Mouse (Mus musculus) left cerebral cortex, postnatal 25 days (tissue): ENCODE data around the gene Nat10. TPM values are rescaled to one million over a fixed set of nuclear protein-coding genes. Genes with fewer than 3 reads are reported as not detected.
A peak's percentile ranks its signal among the peaks of the same experiment; 100 is the strongest.

Source experiments
- DNase-seq, 2 experiments: peaks; one replicate each; pipeline ENCODE4 v3.0.0; 2022; ENCODE audit warnings: low spot score in 2 of 2, mixed read lengths in 1 of 2
- intact Hi-C: fragments of 180-260 bp; cut with DNase I; formaldehyde crosslinking; loops from one replicate; pipeline ENCODE4 v1.15.1; 2025
- total RNA-seq, 2 experiments: library from RNA; stranded (reverse); gene quantifications; 2 replicates each; pipeline ENCODE4 v1.2.3; 2021

Nat10 gene
- total RNA-seq, 2 experiments from 2014 or later: 34.4 to 35.5 TPM

DNA sequence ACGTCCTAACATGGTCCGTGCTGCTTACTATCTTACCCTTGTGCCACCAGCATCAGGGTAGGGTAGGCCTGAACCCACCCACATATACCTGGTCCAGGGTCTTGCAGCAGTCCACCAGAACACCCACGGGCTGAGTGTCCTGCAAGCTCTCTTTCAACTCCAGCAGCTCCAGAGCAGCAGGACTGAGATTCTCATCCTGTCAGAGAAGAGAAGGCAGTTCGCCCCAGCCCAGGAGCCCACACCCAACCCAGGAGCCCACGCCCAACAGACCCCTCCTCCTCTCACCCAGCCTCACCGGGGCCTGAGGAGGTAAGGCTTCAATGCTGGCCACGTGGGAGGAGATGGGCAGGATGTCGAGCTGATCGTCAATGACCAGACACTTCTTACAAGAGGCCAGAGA is 13.2 kb downstream of the Nat10 start:
- intact Hi-C loops: no loop called here
- no peak for DNase-seq

GRCm38 (mm10) chr2:103746761-103747160 is 14.3 kb downstream of the Nat10 start:
- no peak for DNase-seq
- intact Hi-C loops: no loop called here

GRCm38 (mm10) chr2:103746096-103746495 is 15.0 kb downstream of the Nat10 start:
- no peak for DNase-seq
- intact Hi-C loops: no loop called here

DNA sequence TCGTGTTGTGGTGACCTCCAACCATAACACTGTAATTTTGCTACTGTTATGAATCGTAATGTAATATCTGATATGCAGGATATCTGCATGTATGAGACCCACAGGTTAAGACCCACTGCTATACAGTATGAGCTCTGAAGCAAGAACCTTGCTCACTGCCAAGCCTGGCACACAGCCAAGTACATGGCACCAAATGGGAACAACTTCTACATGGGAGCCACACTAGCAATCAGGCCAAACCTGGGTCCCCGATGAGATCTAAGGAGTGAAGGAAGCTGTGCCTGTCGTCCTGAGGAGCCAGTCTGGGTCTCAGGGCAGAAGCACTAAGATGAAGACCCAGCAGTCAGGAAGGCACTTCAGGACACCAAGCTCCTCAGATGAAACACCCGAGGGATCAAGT is 15.6 kb downstream of the Nat10 start:
- no peak for DNase-seq
- intact Hi-C loops: no loop called here

GRCm38 (mm10) chr2:103743988-103744387 is 17.1 kb downstream of the Nat10 start:
- intact Hi-C loops: no loop called here
- DNase-seq: peak; percentile 49 to 66

- intact Hi-C loops: no loop called here
- no peak for DNase-seq
Measured at GRCm38 (mm10) chr2:103743536-103743935, 17.5 kb downstream of the Nat10 start.

GRCm38 (mm10) chr2:103742821-103743220 is 18.2 kb downstream of the Nat10 start:
- no peak for DNase-seq
- intact Hi-C loops: no loop called here

DNA sequence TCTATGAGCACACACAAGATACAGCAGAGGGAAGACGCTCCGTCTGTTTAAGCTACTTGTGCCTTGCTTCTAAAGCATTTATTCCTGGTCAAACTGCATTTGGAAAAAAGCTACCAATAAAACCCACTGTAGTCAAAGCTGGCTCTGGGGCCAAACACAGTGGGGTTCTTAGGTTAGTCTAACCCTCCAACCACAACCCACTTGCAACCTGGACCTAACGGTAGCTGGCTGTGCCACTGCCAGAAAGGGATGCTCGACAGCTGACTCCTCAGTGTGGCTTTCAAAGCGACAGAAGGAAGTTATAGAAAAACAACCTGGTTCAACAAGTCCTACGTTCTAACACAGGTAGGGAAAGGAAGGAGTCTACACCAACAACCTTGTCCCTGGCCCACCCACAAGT is 29.6 kb downstream of the Nat10 start:
- intact Hi-C loops: no loop called here
- DNase-seq: no peak

- intact Hi-C loops: no loop called here
- DNase-seq: peak; percentile 72 to 93
Measured at GRCm38 (mm10) chr2:103730999-103731398, 30.1 kb downstream of the Nat10 start.

GRCm38 (mm10) chr2:103728027-103728540 is 33.0 kb downstream of the Nat10 start:
- DNase-seq: no peak
- intact Hi-C loops: no loop called here

GRCm38 (mm10) chr2:103724521-103724920 is 36.5 kb downstream of the Nat10 start:
- no peak for DNase-seq
- intact Hi-C loops: no loop called here

GRCm38 (mm10) chr2:103719292-103719646 is 41.8 kb downstream of the Nat10 start:
- intact Hi-C loops: loop anchor here (1.0 kb wide), 1 partner anchor 155 kb away; no protein-coding TSS in a partner anchor
- no peak for DNase-seq

DNA sequence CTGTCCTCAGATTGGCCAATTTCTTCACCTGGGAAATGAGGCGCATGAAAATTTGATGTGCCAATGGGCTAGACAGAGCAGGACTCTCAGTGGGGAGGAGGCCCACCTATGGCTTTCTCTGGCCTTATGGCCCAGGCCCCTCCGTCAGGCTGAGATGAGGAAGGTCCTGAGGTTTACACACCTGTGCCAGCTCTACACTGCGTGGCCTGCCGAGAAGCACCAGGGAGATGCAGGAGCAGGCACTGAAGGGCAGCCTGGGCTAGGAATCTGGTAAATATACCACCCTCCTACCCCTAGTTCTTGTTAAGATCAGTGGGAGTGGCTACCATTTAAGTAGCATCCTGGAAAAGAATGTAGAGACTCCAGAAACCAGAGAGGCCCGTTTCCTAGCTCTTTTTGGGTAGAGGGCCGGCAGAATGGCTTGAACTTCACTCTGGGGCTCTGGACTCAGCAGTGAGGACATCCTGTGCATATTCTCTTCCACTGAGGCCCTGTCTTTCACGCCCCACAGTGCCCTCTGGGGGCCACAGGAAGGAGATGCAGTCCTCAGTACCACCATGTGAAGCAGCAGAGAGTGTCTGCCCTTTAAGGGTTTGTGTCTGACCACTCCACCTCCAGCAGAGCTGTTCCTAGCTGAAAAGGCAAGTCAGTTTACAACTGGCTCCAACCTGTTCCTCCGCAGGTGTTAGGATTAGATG is 42.3 kb downstream of the Nat10 start:
- intact Hi-C loops: loop anchor here (1.0 kb wide), 1 partner anchor 154 kb away; no protein-coding TSS in a partner anchor
- peak; percentile 64 to 79 for DNase-seq

- DNase-seq: no peak
- intact Hi-C loops: no loop called here
Measured at GRCm38 (mm10) chr2:103714412-103714811, 46.7 kb downstream of the Nat10 start.

DNA sequence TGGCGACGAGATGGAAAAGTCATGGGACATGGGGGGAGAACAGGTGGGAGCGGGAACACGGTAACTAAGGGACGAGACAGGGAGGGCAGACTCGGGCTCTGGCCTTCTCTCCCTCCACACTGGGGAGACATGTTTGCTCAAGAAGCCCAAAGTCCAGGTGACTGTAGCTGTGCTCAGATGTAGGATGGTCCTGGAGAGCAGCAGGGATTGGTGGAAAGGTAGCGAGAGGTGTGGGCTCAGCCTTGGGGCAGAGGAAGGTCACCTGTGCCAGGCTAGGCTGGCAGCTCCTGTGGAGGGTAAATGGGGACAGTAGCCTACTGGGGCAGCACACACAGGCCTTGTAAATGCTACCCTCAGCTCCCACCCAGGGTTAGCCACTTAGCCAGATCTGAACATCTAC is 47.2 kb downstream of the Nat10 start:
- no peak for DNase-seq
- intact Hi-C loops: no loop called here

- no peak for DNase-seq
- intact Hi-C loops: no loop called here
Measured at GRCm38 (mm10) chr2:103710849-103711248, 50.2 kb downstream of the Nat10 start.

DNA sequence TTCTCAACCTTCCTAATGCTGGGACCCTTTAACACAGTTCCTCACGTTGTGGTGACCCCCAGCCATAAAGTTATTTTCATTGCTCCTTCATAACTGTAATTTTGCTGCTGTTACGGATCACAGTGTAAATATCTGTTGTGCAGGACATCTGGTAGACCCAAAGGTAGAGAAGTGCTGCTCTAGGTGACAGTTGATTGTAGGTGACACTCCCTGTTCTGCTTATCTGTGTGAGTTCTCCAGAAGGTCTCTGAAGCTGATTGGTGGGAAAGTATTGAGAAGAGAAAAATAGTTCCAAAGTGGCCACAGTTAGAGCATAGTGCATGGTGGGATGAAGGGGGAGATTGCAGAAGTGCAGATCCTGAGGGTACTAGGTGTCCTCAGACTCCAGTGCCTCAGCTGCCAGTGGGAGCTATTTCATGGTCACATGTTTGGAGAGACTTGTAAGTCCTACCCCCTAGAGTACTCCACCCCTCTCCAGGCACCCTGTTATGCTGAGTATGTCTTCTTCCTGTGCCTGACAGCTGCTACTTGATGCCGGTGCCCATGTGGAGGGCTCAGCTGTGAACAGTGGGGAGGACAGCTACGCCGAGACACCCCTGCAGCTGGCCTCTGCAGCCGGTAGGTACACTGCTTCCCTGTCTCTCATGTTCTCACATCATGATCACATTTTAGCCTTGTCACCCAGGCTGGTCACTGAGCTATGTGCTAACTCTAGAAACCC is 53.9 kb downstream of the Nat10 start:
- intact Hi-C loops: loop anchor here (5.0 kb wide), 1 partner anchor 250 kb away; no protein-coding TSS in a partner anchor
- no peak for DNase-seq

- intact Hi-C loops: loop anchor here (5.0 kb wide), 1 partner anchor 249 kb away; no protein-coding TSS in a partner anchor
- DNase-seq: peak; percentile 54 to 76
Measured at GRCm38 (mm10) chr2:103706226-103706625, 54.8 kb downstream of the Nat10 start.

DNA sequence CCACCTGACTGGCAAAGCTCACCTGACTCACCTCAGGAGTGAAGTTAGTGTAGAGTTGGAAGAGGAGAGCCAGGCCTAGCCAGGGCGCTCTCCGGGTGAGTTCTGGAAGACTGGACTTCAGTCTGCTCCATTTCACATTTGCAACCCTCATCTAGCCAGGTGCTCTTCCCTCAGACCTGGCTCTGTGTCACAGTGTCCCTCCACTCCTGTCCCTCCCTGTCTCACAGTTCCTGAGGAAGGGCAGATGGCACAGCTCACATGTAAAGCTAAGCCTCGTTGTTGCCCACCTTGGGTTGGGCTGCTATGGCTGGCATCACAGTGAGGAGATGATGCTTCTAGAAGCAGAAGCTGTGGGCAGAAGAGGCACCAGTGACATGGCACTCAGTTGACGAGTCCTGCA is 55.2 kb downstream of the Nat10 start:
- no peak for DNase-seq
- intact Hi-C loops: loop anchor here (5.0 kb wide), 1 partner anchor 249 kb away; no protein-coding TSS in a partner anchor

DNA sequence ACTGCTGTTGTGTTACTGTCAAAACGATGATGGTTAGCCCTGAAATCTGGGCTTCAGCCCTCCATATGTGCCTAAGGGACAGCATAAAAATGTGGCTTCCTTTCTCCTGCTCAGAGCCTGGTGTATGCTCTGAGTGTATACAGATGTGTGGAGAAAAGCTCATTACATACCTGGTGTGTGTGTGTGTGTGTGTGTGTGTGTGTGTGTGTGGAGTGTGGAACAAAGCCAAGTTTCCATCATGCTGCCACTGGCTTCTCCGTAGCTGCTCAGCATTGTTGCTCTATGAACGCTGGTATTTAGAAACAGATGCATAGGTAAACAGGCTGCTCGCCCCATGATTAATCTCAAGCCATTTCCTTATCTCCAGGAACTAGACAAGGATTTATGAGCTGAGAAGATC is 57.2 kb downstream of the Nat10 start:
- no peak for DNase-seq
- intact Hi-C loops: no loop called here

GRCm38 (mm10) chr2:103703336-103703735 is 57.7 kb downstream of the Nat10 start:
- intact Hi-C loops: no loop called here
- DNase-seq: no peak
